Mouse (Mus musculus) T-helper 2 cell (primary cell): ENCODE data around the gene 4933411K16Rik.

Experiments
- in situ Hi-C: fragments of 300-600 bp; cut with MboI, MseI; formaldehyde crosslinking; loops from one replicate; pipeline ENCODE4 v1.15.1; 2025; ENCODE audit warnings: high pct_unique_total_duplicates

4933411K16Rik gene

DNA sequence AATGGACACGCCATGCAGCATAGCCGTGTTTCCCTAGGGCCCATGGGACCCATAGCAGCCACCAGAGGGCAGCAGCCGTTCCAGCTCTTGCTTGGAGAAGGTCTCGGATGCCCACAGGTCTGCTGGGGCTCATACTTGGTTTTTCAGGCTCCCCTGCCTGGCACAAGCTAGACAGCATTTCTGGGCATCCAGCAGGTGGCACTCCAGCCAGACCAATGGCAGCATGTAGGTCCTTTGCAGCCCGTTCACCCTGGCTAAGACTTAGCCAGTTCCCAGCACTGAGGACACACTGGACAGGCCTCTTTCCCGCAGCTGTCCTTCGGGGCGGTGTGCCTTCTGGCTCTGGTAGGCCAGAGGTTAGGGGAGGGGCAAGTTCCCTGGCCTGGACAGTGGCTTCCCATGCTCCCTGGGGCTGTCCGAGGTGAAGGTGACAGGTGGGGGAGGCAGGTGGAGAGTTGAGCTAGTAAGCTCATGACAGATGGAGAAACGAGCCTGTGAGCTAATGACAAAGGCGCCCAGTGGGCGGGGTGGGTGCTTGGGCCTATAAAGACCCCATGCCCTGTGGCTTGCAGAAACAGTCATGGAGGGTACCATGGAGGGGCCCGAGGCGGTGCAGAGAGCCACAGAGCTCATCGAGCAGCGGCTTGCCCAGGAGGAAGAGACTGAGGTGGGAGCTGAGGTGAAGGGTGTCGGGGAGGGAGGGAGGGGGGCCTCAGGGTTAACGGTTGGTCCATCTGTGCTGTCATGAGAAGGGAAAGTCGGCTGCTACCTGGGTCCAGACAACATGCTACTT lies 16.4 kb upstream of the 4933411K16Rik start, which contains the start of gene Ankrd2:
TSS of gene Ankrd2 (plus strand) at position 545 of the 793 bp plus-strand sequence.
- in situ Hi-C loops: no loop called here

DNA sequence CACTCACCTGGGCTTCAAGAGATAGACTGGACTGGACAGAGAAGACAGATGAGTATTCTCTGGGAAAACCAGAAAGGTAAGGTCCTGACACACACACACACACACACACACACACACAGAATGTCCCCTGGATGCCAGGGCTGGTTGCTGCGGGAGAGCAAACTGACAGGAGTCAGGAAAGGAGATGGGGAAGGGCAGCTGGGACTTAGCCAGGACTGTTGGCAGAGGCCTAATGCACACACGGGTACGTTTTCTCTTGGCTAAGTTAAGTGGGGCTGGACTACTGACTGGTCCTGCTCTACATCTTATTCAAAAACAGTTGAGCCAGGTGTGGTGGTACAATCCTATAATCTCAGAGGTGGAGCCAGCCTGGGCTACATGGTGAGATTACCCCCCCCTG lies 15.7 kb upstream of the 4933411K16Rik start:
- in situ Hi-C loops: no loop called here

DNA sequence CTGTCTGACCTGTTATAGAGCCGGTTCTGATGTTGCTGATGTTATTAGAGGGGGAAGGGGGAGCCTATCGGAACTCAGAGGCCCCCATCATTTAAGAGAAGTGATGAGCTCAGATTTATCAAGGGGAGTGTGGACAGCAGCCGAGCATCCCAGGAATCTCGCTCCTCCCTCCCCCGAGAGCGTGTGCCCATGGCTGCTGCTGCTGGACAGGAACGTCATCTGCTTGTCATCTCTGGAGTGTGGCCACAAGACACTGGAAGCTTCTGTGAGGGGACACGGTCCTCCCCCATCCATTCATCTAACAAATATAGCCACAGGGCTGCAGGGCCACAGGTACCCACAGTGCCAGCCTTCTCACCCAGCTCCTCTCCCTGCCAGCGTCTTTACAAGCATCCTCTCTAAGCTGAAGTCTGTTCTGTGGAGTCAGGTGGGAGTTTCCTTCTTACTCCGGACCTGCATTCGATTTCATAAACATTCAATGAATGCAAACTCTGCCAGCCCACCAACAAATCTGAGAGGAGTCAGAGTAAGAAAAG lies 14.8 kb upstream of the 4933411K16Rik start:
- in situ Hi-C loops: no loop called here

DNA sequence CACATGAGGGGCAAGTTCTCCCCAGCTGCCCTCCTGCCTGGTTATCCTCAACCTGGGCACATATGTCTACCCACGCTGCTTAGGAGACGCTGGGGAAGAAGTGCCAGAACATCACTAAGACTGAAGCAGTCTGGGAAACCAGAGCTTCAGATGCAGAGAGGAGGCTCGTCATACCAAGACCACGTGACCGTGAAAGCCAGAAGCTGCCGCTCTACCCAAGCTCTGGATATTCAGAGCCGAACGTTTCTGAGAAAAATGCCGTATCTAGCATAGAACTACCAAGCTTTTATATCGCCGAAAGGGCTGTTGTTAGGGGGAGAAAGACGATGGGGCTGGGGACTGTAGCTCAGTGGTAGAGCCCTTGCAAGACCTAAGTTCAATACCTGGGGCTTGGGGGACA lies 13.7 kb upstream of the 4933411K16Rik start:
- in situ Hi-C loops: no loop called here

DNA sequence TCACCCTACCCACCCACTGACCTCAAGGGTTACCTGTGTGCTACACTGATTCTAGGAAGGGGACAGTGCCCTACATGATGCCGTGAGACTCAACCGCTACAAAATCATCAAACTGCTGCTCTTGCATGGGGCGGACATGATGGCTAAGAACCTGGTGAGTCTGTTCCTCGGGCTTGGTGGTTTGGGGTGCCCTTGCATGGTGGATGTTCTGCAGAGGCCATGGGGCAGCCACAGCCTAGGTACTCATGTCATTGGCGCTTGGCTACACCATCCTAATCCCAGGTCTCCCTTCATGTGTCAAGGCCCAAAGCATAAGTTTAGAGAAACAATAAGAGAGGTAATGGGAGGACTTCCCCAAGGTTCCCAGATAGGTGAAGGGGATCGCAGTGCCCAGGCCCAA lies 8.1 kb upstream of the 4933411K16Rik start:
- in situ Hi-C loops: loop anchor here (5.0 kb wide), 1 partner anchor 108 kb away; no protein-coding TSS in a partner anchor

DNA sequence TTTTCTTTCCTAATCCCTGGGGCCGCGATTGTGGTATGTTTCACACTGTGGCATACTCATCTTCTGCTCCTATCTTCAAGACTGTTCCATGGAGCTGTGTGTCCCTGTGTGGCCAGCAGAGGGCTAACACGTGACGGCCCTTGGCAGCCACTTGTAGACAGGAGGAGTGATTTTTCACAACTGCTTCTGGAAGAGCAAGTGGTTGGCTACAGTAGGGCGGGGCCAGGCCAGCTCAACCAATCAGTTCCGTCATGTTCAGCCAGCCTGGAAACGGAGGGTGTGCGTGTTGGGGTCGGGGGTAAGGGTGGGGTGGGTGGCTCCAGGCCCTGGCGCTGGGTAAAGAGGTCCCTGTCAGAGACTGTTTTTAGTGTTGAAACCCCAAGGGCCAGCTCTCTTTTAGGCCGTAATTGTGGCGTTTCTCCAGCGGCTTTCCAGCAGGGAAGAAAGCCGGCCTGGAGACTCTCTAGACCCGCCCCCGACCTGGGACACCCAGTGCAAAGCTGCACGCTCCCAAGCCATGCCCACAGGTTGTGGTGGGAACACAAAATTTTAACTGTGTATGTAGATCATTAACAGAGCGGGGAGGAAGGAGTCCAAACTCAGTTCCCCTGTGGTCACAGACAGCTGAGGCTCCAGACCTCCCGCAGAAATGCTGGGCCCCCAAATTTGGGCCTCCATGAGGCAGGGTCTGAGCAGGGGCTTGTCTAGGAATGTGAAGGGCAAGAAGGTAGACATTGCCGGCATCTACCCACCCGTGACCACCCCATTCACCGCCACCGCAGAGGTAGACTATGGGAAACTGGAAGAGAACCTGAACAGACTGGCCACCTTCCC lies 6.6 kb upstream of the 4933411K16Rik start, which contains the start of gene Hoga1:
TSS of gene Hoga1 (plus strand) at position 342 of the 834 bp plus-strand sequence.
- in situ Hi-C loops: no loop called here

DNA sequence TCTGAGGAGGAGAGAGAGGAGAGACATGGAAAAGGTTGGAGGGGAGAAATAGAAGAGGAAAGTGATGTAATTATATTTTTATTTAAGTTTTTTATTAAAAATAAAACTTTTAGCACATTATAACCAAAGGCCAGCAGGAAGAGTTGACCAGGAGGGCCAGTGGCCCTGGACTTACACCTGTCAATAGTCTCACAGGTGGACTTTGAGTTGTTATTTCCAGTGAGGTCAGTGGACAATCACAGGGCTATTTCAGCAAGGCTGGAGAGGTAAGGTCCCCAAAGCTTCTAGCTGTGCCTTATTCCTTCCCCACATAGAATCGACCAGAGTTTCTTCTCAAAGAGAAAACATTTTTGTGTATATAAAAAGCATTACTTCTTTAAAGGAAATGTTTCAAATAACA lies 1.8 kb upstream of the 4933411K16Rik start:
- in situ Hi-C loops: no loop called here

DNA sequence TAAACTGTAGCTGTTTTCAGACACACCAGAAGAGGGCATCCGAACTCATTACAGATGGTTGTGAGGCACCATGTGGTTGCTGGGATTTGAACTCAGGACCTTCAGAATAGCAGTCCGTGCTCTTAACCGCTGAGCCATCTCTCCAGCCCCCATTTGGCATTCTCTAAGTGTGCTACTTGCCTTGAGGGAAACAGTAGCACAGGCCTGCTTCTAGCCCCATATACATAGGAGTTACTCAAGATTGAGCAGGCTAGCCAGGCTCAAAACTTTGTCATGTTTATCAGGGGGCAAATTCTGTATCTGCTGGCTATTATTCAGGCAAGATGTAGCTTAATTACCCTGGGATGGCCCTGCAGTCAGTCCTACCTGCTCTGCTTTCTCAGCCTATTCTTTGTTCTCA lies 697 bp upstream of the 4933411K16Rik start:
- in situ Hi-C loops: no loop called here

DNA sequence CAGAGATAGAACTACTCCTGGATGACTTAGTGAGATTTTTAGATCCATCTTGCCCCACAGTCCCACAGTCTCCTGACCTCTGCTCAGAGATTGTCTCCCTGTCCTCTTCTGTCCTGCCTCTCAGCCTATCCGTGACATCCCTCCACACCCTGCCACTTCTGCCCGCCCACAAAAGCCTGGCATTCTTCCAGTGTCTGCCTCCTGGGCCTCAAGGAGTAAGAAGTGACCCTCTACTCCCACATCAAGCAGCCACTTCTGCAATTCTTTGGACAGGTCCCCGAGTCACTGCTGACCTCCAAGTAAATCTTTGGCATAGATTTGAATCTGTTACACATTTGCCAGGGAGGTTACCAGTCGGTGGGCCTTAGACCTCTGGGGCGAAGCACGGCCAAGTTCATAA lies 2.2 kb downstream of the 4933411K16Rik start:
- in situ Hi-C loops: no loop called here

DNA sequence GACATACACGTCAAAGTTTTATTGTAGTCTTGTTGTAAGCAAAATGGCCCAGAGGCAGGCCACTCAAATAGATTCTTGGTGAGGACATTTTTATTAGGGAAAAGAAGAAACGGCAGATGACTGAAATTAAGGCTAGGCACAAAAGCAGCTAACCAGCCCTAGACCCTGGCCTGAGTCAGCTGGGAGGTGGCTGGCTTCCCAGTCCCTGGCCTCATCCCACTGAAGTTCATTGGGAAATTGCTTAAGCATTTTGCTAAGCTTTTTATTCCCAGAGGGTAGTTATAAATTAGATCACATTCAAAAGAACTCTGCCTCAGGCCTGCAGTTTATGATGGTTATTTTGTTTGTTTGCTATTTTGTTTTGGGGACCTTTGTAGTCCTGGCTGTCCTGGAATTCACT lies 3.8 kb downstream of the 4933411K16Rik start:
- in situ Hi-C loops: no loop called here

DNA sequence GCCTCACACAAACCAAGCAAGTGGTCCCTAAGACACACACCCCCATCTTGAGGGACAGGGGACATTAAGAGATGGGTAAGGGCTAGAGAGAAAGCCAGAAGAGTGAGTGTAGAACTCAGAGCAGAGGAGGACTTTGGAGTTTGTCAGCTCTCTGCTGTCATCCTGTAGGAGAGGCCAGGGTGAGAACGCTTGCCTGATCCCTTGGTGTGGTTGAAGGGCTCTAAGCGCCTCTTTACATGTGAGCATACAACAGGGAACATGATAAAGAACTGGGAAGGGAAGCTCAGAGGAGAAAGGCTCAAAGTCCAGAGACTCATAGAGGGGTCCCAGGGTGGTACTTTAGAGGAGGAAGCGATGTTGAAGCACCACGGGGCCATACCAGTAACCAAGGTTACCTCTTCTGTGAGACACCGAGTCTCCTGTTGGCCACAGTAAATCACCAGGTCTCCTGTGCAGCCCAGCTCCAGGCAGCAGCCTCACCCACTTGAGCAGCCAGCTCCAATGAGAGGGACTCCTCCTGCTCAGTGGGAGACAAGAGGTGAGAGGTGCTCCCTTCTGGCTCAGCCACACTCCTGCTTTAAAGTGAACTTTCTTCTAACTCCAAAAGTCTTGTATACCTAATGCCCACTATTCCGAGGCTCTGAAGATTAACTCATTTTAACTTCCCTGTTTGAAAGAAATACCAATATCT lies 4.8 kb downstream of the 4933411K16Rik start:
- in situ Hi-C loops: no loop called here

DNA sequence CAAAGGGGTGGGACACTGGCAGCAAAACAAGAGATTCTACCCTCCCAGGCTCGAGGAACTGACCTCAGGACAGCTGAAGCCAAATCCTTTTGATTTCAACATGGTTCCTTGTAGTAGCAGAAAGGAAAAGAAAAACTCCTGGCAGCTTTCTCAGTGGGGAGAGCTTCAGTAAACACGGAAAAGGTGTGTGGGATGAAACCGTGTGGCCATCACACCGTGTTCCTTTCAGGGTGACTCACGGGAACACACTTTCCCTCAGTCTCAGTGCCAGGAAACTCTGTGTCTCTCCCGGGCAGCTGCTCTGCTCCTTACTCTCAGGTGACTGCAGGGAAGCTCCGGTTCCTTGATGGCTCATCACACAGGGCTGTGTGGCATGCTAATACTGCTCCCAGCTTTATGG lies 6.4 kb downstream of the 4933411K16Rik start:
- in situ Hi-C loops: no loop called here

DNA sequence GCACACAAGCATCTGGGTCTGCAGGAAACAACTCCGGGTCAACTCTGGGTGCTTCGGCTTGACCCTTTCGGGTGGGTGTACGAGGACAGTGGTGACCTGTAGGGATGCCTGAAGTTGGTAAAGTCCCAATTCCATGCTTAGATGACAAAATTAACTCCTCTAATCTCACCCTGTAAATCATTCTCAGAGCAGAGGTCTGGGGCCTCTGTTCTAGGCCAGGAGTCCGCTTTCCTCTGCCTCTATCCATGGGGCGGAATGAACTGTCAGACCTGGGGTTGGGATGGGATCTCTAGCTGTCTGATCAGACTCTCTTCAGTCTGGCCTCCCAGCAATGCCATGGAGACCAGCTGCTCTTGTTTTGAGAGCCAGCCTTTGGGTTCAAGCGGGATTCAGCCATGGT lies 9.4 kb downstream of the 4933411K16Rik start:
- in situ Hi-C loops: no loop called here

DNA sequence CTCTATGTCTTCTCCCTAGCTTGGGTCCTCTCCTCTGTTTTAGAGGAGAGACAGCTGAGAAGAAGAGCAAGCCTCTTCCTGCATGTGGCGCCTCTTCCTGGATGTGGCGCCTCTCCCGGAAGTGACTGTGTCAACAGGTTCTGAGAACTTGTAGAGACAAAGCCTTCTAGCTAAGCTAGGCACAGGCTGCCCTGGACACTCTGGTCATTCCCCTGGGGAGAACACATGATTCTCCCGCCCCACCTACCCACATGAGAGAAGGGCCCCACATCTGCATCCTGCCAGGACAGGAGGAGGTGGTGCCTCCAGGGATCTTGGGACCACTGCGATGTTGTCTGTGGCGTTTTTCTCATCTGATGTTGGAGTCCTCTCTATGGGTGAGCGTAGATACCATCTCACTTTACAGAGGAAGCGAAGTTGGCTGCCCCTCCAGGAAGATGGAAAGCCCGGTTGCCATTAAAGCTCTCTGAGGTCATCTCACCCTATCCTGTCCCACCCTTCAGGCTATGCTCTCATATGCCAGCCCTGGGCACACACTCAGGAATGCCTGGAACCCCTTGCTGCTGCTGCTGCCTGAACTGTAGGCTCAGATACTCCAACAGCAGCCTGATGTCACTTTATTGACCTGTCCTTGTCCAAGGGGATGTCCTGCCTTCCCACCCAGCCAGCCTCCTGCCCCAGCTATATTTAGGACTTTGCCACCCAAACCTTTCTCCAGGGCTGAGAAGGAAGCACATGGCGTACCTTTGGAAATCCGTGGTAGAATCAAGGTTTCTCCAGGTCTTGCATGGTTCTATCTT lies 16.6 kb downstream of the 4933411K16Rik start:
- in situ Hi-C loops: no loop called here

DNA sequence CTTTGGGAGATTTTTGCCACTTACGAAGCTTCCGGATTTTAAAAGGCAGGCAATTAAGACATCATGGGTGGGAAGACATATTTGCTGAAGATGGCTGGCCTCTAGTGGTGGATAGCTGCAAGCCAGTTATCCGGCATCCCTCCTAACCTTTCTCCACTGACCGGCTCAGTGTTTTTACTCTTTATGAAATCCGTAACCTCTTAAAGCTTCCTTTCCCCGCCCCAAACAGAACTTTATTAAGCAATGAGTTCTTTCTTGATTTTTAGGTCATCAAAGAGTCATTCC lies 17.1 kb downstream of the 4933411K16Rik start:
- in situ Hi-C loops: no loop called here

DNA sequence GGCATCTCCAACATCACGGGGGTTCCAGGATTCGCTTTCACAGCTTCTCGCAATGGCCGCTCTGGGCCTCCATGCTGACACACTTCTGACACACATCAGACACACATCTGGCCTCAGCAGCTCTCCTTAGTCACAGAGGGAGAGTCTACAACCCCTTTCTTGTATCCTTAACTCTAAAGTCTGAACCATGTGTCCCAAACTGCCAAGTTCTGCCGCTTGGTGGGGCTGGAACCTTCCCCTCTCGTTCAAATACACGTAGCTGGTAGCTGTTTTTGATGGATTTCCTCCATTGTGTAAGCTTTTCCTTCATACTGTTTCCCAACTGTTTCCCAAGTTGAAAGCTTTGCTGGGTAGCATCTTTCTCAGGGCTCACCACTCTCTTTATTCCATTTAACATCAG lies 19.2 kb downstream of the 4933411K16Rik start:
- in situ Hi-C loops: no loop called here

DNA sequence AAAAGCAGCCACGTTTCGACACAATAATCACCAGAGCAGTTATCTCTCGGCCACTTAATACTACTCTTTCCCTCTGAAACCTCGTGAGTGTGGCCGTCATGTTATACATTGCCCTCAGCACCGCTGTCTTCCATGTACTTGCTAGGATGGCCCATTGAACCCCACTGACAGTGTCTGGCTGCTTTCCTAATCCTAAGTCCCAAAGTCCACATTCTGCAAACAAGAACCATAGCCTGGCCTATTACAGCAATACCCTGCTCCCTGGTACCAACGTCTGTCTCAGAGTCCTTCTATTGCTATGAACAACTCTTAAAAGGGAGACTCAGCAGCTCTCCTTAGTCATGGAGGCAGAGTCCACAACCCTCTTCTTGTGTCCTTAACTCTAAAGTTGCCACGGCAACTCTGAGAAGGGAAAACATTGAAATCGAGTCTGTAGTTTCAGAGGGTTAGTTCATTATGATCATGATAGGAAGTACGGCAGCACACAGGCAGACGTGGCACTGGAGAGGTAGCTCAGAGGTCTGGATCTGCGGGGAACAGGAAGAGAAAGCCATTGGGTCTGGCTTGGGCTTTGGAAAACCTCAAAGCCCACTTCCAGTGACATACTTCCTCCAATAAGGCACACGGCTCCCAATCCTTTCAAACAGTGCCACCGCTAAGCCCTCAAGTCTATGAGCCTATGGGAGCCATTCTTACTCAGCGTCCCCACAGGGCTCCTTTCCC lies 20.0 kb downstream of the 4933411K16Rik start:
- in situ Hi-C loops: no loop called here

DNA sequence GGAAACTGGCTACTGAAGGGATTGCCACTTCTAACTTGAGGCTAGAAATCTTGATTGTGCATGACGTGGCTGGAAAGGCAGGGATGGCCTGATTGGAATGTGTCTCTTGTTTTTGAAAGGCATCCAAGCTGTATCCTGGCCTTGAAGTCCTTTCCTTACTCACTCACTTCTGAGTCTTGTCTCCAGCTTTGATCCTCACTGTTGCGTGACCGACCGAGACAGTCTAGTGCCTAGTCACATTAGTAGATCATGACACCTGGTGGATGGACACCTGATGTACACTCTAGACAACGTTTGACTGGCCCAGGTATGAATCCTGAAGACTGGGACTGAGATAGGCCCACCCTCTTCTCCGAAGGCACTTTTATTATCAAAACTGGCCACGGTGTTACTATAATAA lies 20.8 kb downstream of the 4933411K16Rik start:
- in situ Hi-C loops: no loop called here

DNA sequence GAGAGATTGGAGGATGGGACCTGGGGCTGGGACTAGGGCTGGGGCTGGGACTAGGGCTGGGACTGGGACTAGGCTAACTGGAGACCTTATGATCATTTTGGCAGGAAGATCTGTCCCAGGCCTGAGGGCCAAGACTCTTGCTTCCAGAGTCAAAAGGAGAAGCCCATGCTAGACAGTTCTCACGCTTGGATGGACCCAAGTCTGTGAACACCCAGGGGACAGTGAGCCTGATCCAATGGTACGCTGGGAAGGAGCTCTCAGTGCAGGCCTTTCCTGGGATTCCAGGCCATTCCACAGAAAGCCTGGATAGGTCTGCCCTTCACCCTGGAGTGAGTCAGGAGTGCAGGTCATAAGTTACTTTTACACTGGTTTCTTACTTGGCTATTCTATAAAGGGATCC lies 23.0 kb downstream of the 4933411K16Rik start:
- in situ Hi-C loops: loop anchor here (25.0 kb wide), 1 partner anchor 437 kb away; the partner anchor contains the start of gene R3hcc1l

DNA sequence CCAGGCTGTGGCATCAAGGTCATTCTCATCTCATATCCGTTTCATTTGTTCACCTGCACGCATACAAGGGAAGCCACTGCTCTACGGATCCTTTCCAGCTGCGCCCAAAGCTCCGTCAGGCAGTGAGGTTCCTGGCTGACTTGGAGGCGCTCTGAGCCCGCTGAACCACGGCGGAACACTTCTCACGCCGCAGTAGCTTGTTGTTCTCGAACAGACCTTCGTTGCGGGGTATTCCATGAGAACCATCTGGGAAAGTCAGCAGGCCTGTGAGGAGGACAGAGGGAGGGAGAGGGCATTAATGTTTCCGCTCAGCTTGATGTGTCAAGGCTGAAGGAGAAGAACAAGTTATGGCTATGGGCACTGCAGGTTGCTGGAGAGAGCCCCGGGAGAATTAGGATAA lies 23.9 kb downstream of the 4933411K16Rik start:
- in situ Hi-C loops: loop anchor here (25.0 kb wide), 1 partner anchor 436 kb away; the partner anchor contains the start of gene R3hcc1l
